Mouse (Mus musculus) regulatory T cell (primary cell): ENCODE results near the gene Erg.

Experiments used
- in situ Hi-C: fragments of 300-600 bp; cut with MboI, MseI; formaldehyde crosslinking; loops from one replicate; pipeline ENCODE4 v1.15.1; 2025; ENCODE audit warnings: high pct_unique_total_duplicates

Gene Erg

GRCm38 (mm10) chr16:95487606-95488351 lies 98.6 kb downstream of the Erg start:
- in situ Hi-C loops = loop anchor here (10.0 kb wide), 2 partner anchors 57 to 1227 kb away; no protein-coding TSS in a partner anchor

GRCm38 (mm10) chr16:95481176-95481575 lies 105.2 kb downstream of the Erg start:
- in situ Hi-C loops = loop anchor here (10.0 kb wide), 2 partner anchors 64 to 1234 kb away; no protein-coding TSS in a partner anchor

GRCm38 (mm10) chr16:95478558-95478957 lies 107.8 kb downstream of the Erg start:
- in situ Hi-C loops = no loop called here

GRCm38 (mm10) chr16:95475041-95475440 lies 111.4 kb downstream of the Erg start:
- in situ Hi-C loops = no loop called here

GRCm38 (mm10) chr16:95473946-95474345 lies 112.4 kb downstream of the Erg start:
- in situ Hi-C loops = no loop called here

- in situ Hi-C loops = no loop called here
Observed at GRCm38 (mm10) chr16:95472771-95473170, 113.6 kb downstream of the Erg start.

- in situ Hi-C loops = no loop called here
Observed at GRCm38 (mm10) chr16:95469262-95470139, 116.9 kb downstream of the Erg start.

GRCm38 (mm10) chr16:95467893-95468292 lies 118.5 kb downstream of the Erg start:
- in situ Hi-C loops = no loop called here

- in situ Hi-C loops = no loop called here
Observed at GRCm38 (mm10) chr16:95466548-95466947, 119.8 kb downstream of the Erg start.

- in situ Hi-C loops = no loop called here
Observed at GRCm38 (mm10) chr16:95464609-95465008, 121.8 kb downstream of the Erg start.

- in situ Hi-C loops = no loop called here
Observed at GRCm38 (mm10) chr16:95463796-95464195, 122.6 kb downstream of the Erg start.

GRCm38 (mm10) chr16:95461941-95462340 lies 124.5 kb downstream of the Erg start:
- in situ Hi-C loops = no loop called here

- in situ Hi-C loops = no loop called here
Observed at GRCm38 (mm10) chr16:95460336-95460735, 126.1 kb downstream of the Erg start.

- in situ Hi-C loops = no loop called here
Observed at GRCm38 (mm10) chr16:95459325-95459691, 127.1 kb downstream of the Erg start.

GRCm38 (mm10) chr16:95458590-95459324 lies 127.6 kb downstream of the Erg start:
- in situ Hi-C loops = no loop called here

GRCm38 (mm10) chr16:95457006-95457405 lies 129.4 kb downstream of the Erg start:
- in situ Hi-C loops = no loop called here

GRCm38 (mm10) chr16:95455896-95456295 lies 130.5 kb downstream of the Erg start:
- in situ Hi-C loops = no loop called here

GRCm38 (mm10) chr16:95455461-95455860 lies 130.9 kb downstream of the Erg start:
- in situ Hi-C loops = no loop called here

- in situ Hi-C loops = no loop called here
Observed at GRCm38 (mm10) chr16:95452411-95452810, 134.0 kb downstream of the Erg start.

GRCm38 (mm10) chr16:95449361-95449725 lies 137.1 kb downstream of the Erg start:
- in situ Hi-C loops = no loop called here

- in situ Hi-C loops = no loop called here
Observed at GRCm38 (mm10) chr16:95448643-95449360, 137.6 kb downstream of the Erg start.
